Comparison of ENCODE assay signal across 23 mouse cellular contexts in the genomic region with DNA sequence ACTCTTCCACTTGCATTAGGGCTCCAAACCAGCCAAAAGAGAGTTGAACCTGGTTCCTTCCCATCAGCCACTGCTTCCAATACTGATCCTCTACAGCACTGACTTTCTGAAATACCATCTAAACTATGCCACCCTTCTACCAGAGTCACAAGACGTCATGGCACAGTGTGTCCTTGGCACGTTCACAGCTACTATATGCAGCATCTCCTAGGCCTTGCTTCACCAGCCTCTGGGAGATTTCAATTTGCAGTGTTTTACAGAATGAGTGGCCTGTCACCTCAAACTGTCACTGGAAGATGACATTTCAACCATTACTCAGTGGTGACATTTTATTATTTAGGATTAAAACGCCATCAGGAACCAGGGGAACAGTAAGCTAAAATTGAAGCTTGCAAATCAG.
"Had no signal": no experiment of that assay in that cellular context is flagged by ENCODE, and none has a peak within 500 bp of the region (broad histone marks: within the 10 kb centered on the region; RNA-seq: fewer than 3 reads in every experiment).

No protein-coding gene starts in this region.

- H3K9me3 ChIP-seq: kidney, embryonic 15.5 days; limb, embryonic 12.5 days; limb, embryonic 15.5 days; lung, embryonic 15.5 days; stomach, embryonic 15.5 days had no signal

- H3K27me3 ChIP-seq: kidney, embryonic 15.5 days; limb, embryonic 12.5 days; limb, embryonic 15.5 days; lung, embryonic 15.5 days; megakaryocyte, embryonic 14.5 days; stomach, embryonic 15.5 days had no signal

- DNase-seq: kidney, adult 2 months; kidney, postnatal 10 days; kidney, postnatal 36 days; layer of hippocampus, postnatal 36 days; left cerebral cortex, postnatal 4 days; liver, postnatal 0 days; lung, postnatal 10 days; lung, postnatal 36 days; retina, postnatal 1 day; right cerebral cortex, postnatal 25 days; spleen, adult 18-20 months; thymus, postnatal 25 days had no signal

- H3K9ac ChIP-seq: kidney, embryonic 15.5 days; limb, embryonic 12.5 days; limb, embryonic 15.5 days; liver, embryonic 14.5 days; liver, postnatal 0 days; lung, embryonic 15.5 days; stomach, embryonic 15.5 days had no signal

- H3K4me3 ChIP-seq: kidney, embryonic 15.5 days; limb, embryonic 12.5 days; limb, embryonic 15.5 days; lung, embryonic 15.5 days; megakaryocyte, embryonic 14.5 days; myocyte; stomach, embryonic 15.5 days had no signal

- H3K4me1 ChIP-seq: kidney, embryonic 15.5 days; limb, embryonic 12.5 days; limb, embryonic 15.5 days; lung, embryonic 15.5 days; megakaryocyte, embryonic 14.5 days; stomach, embryonic 15.5 days had no signal

- H3K27ac ChIP-seq: kidney, embryonic 15.5 days; limb, embryonic 12.5 days; limb, embryonic 15.5 days; liver, embryonic 14.5 days; lung, embryonic 15.5 days; stomach, embryonic 15.5 days had no signal

- H3K4me2 ChIP-seq: kidney, embryonic 15.5 days; limb, embryonic 12.5 days; limb, embryonic 15.5 days; liver, embryonic 11.5 days; lung, embryonic 15.5 days; midbrain, embryonic 11.5 days; stomach, embryonic 15.5 days had no signal

- ATAC-seq: intestine, postnatal 0 days; liver, postnatal 0 days had no signal

- H3K36me3 ChIP-seq: kidney, embryonic 15.5 days; limb, embryonic 12.5 days; limb, embryonic 15.5 days; lung, embryonic 15.5 days; stomach, embryonic 15.5 days had no signal
